Mouse (Mus musculus) G1E (cell line): Measurements from ENCODE around the gene Lsm12.

ENCODE experiments used
- CTCF ChIP-seq: IDR thresholded peaks from 2 replicates; pipeline ENCODE4 v1.5.1; 2012; ENCODE audit warnings: low read depth, low read length, inconsistent platforms, mixed read lengths
- GATA1 ChIP-seq: IDR thresholded peaks from 2 replicates; pipeline ENCODE4 v1.6.1; 2012; ENCODE audit warnings: borderline replicate concordance, low read length, inconsistent platforms, mixed read lengths
- POLR2AphosphoS5 ChIP-seq: IDR thresholded peaks from 2 replicates; pipeline ENCODE4 v1.6.1; 2012; ENCODE audit warnings: low read depth, low read length, inconsistent platforms; ENCODE audit not compliant: insufficient replicate concordance
- TAL1 ChIP-seq: conservative IDR thresholded peaks from 2 replicates; pipeline ENCODE4 v1.6.1; 2012; ENCODE audit warnings: low read depth, low read length, inconsistent platforms, mixed read lengths

- TF ChIP-seq CTCF (no peak), GATA1 (no peak), TAL1 (no peak), POLR2AphosphoS5 (no peak)
These were observed 39.6 kb downstream of the Lsm12 start, which contains the start of gene Nags for GRCm38 (mm10) chr11:102145471-102146001.
